Mouse (Mus musculus) stomach, postnatal 0 days (tissue): ENCODE measurements at regions not wholly inside any gene's neighbourhood (a gene's known extent, or its start where the extent isn't known, plus 50 kb on each side); places are given as distances from the start of the nearest gene placed in this dataset.

Experiments
- CTCF ChIP-seq: IDR thresholded peaks from 2 replicates; pipeline ENCODE4 v1.5.1; 2016; ENCODE audit warnings: antibody characterized with exemption, low read depth, mild to moderate bottlenecking, moderate library complexity
- EP300 ChIP-seq: optimal IDR thresholded peaks from 2 replicates; pipeline ENCODE3; 2016; ENCODE audit warnings: antibody characterized with exemption

DNA sequence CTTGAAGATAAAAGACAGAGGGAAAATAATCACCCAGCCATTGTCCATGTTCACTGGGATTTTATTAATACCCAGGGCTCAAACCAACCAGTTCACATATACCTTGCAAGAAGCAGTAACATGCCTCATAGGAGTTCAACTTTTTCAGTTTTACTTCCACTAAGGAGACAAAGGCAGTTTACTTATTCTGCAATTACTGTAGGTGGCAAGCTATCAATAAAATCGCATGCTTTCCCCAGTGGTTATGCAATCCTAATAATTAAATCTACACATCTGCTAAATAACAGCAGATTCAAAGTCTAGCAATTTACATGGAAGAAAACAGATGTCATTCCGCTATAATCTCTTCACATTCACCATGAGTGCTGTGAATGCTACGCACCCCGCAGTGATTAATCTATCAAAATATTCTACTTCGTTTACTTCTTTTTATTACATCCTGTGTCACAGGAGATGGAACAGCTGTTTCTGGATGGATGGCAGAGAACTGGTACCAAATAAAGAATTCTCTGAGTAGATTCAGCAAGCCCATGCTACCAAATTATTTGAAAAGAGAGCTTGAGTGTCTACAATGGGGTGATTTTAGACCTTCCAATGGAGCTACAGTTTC lies 329.2 kb upstream of the Arhgap42 start:
- no peak for TF ChIP-seq CTCF
- no peak for TF ChIP-seq EP300
